Mouse (Mus musculus): ENCODE results near the gene Endov. TPM values are rescaled to one million over a fixed set of nuclear protein-coding genes. Genes with fewer than 3 reads are reported as not detected.

The Endov gene
- polyA plus RNA-seq, 1 experiment = 15.4 TPM

- H3K4me3 ChIP-seq (replicated peaks; ENCODE audit: insufficient read depth, low read depth, low read length) = no peak overlapping the region
- peaks cover 81% of the 10 kb centered on the region for H3K4me1 ChIP-seq (ENCODE audit: control insufficient read depth, insufficient read depth, low read length)
- H3K27me3 ChIP-seq (ENCODE audit: control insufficient read depth, insufficient read depth, low read length) = no peaks in the 10 kb centered on the region
- H3K27ac ChIP-seq (ENCODE audit: insufficient read depth, low read length) = no peak overlapping the region
- WGBS = 52% methylated on average over 5 of the region's 5 CpGs
- no peak for TF ChIP-seq CTCF (IDR thresholded peaks at IDR 0.05; ENCODE audit: borderline replicate concordance, insufficient read depth, low read depth, low read length)
- TF ChIP-seq POLR2A (IDR thresholded peaks at IDR 0.05; ENCODE audit: borderline replicate concordance, insufficient read depth, low read length) = no peak
- DNase-seq = no peak
Observed at GRCm38 (mm10) chr11:119520005-119520712, 29.0 kb downstream of the Endov start.

- H3K4me1 ChIP-seq (ENCODE audit: control insufficient read depth, insufficient read depth, low read length) = peaks cover 76% of the 10 kb centered on the region
- H3K27me3 ChIP-seq (ENCODE audit: control insufficient read depth, insufficient read depth, low read length) = no peaks in the 10 kb centered on the region
- DNase-seq = no peak
- H3K27ac ChIP-seq (ENCODE audit: insufficient read depth, low read length) = no peak overlapping the region
- TF ChIP-seq POLR2A (IDR thresholded peaks at IDR 0.05; ENCODE audit: borderline replicate concordance, insufficient read depth, low read length) = no peak
- no peak for TF ChIP-seq CTCF (IDR thresholded peaks at IDR 0.05; ENCODE audit: borderline replicate concordance, insufficient read depth, low read depth, low read length)
- H3K4me3 ChIP-seq (replicated peaks; ENCODE audit: insufficient read depth, low read depth, low read length) = no peak overlapping the region
Observed at GRCm38 (mm10) chr11:119520713-119521063, 29.5 kb downstream of the Endov start.

GRCm38 (mm10) chr11:119521920-119522710 is 31.0 kb downstream of the Endov start:
- Histone ChIP-seq H3K27ac (ENCODE audit: insufficient read depth, low read length) (peak overlapping the region; percentile 89), H3K27me3 (ENCODE audit: control insufficient read depth, insufficient read depth, low read length) (no peaks in the 10 kb centered on the region), H3K4me3 (replicated peaks; ENCODE audit: insufficient read depth, low read depth, low read length) (no peak overlapping the region), H3K4me1 (ENCODE audit: control insufficient read depth, insufficient read depth, low read length) (peaks cover 62% of the 10 kb centered on the region)
- 8% methylated on average over 6 of the region's 6 CpGs for whole genome bisulfite sequencing
- DNase-seq = peak in 1 of 2 experiments; percentile 88
- TF ChIP-seq POLR2A (IDR thresholded peaks at IDR 0.05; ENCODE audit: borderline replicate concordance, insufficient read depth, low read length) (no peak), CTCF (IDR thresholded peaks at IDR 0.05; ENCODE audit: borderline replicate concordance, insufficient read depth, low read depth, low read length) (no peak)

GRCm38 (mm10) chr11:119522779-119523178 is 31.6 kb downstream of the Endov start:
- peak overlapping the region; percentile 89 for H3K27ac ChIP-seq (ENCODE audit: insufficient read depth, low read length)
- H3K27me3 ChIP-seq (ENCODE audit: control insufficient read depth, insufficient read depth, low read length) = no peaks in the 10 kb centered on the region
- peak; percentile 98 to 99 for DNase-seq
- 4% methylated on average over 8 of the region's 8 CpGs for WGBS
- no peak overlapping the region for H3K4me3 ChIP-seq (replicated peaks; ENCODE audit: insufficient read depth, low read depth, low read length)
- H3K4me1 ChIP-seq (ENCODE audit: control insufficient read depth, insufficient read depth, low read length) = peaks cover 55% of the 10 kb centered on the region
- TF ChIP-seq CTCF (IDR thresholded peaks at IDR 0.05; ENCODE audit: borderline replicate concordance, insufficient read depth, low read depth, low read length) (no peak), POLR2A (IDR thresholded peaks at IDR 0.05; ENCODE audit: borderline replicate concordance, insufficient read depth, low read length) (peak; percentile 54; the same call in 1 of the 2 replicates)

- DNase-seq = no peak
- Histone ChIP-seq H3K27me3 (ENCODE audit: control insufficient read depth, insufficient read depth, low read length) (no peaks in the 10 kb centered on the region), H3K27ac (ENCODE audit: insufficient read depth, low read length) (peak overlapping the region; percentile 73), H3K4me1 (ENCODE audit: control insufficient read depth, insufficient read depth, low read length) (peaks cover 49% of the 10 kb centered on the region), H3K4me3 (replicated peaks; ENCODE audit: insufficient read depth, low read depth, low read length) (no peak overlapping the region)
- WGBS = 16% methylated on average over 3 of the region's 3 CpGs
- TF ChIP-seq CTCF (IDR thresholded peaks at IDR 0.05; ENCODE audit: borderline replicate concordance, insufficient read depth, low read depth, low read length) (no peak), POLR2A (IDR thresholded peaks at IDR 0.05; ENCODE audit: borderline replicate concordance, insufficient read depth, low read length) (no peak)
Observed at GRCm38 (mm10) chr11:119523392-119523791, 32.2 kb downstream of the Endov start.

- 10% methylated on average over 33 of the region's 33 CpGs for WGBS
- DNase-seq = peak; percentile 63 to 76
- H3K27me3 ChIP-seq (ENCODE audit: control insufficient read depth, insufficient read depth, low read length) = no peaks in the 10 kb centered on the region
- no peak overlapping the region for H3K27ac ChIP-seq (ENCODE audit: insufficient read depth, low read length)
- peaks cover 49% of the 10 kb centered on the region for H3K4me1 ChIP-seq (ENCODE audit: control insufficient read depth, insufficient read depth, low read length)
- H3K4me3 ChIP-seq (replicated peaks; ENCODE audit: insufficient read depth, low read depth, low read length) = peak overlapping the region; percentile 1
- TF ChIP-seq CTCF (IDR thresholded peaks at IDR 0.05; ENCODE audit: borderline replicate concordance, insufficient read depth, low read depth, low read length) = no peak
- TF ChIP-seq POLR2A (IDR thresholded peaks at IDR 0.05; ENCODE audit: borderline replicate concordance, insufficient read depth, low read length) = no peak
Observed at GRCm38 (mm10) chr11:119524545-119524949, 33.4 kb downstream of the Endov start.

- TF ChIP-seq CTCF (IDR thresholded peaks at IDR 0.05; ENCODE audit: borderline replicate concordance, insufficient read depth, low read depth, low read length) (no peak), POLR2A (IDR thresholded peaks at IDR 0.05; ENCODE audit: borderline replicate concordance, insufficient read depth, low read length) (no peak)
- no peak overlapping the region for H3K27ac ChIP-seq (ENCODE audit: insufficient read depth, low read length)
- no peak for DNase-seq
- no peaks in the 10 kb centered on the region for H3K27me3 ChIP-seq (ENCODE audit: control insufficient read depth, insufficient read depth, low read length)
- 94% methylated on average over 14 of the region's 14 CpGs for WGBS
- peaks cover 38% of the 10 kb centered on the region for H3K4me1 ChIP-seq (ENCODE audit: control insufficient read depth, insufficient read depth, low read length)
- no peak overlapping the region for H3K4me3 ChIP-seq (replicated peaks; ENCODE audit: insufficient read depth, low read depth, low read length)
Observed at GRCm38 (mm10) chr11:119526068-119526966, 35.2 kb downstream of the Endov start.

All from cerebellum, adult 2 months (tissue).